Comparison of ENCODE assay signal across 27 mouse cellular contexts in genomic region chr1:162635291-162635931, GRCm38 (mm10). TPM values are rescaled to one million over a fixed set of nuclear protein-coding genes. Genes with fewer than 3 reads are reported as not detected.
DNase-seq lines count a peak whose midpoint lies in the region; TF ChIP-seq lines count a peak whose summit lies in the region.
"Not testable (repeated sequence)": the region's sequence is repeated elsewhere in the genome, so short reads cannot be mapped to it uniquely, and the experiment has no call there.
"Had no signal": no experiment of that assay in that cellular context is flagged by ENCODE, and none has a peak within 500 bp of the region (broad histone marks: within the 10 kb centered on the region; RNA-seq: fewer than 3 reads in every experiment).

No protein-coding gene starts in this region.

- not testable (repeated sequence) for H3K4me3 ChIP-seq in cerebellum, adult 2 months (replicated peaks; ENCODE audit: insufficient read depth, low read depth, low read length)

- H3K4me1 ChIP-seq in cerebellum, adult 2 months (ENCODE audit: control insufficient read depth, insufficient read depth, low read length) = peaks cover 14% of the 10 kb centered on the region

- peak; percentile 9 for DNase-seq in adrenal gland, postnatal 10 days
- peak; percentile 69 to 75 for DNase-seq in cerebellum, adult 2 months
- DNase-seq in cerebellum, postnatal 36 days = peak; percentile 48 to 54
- peak; percentile 82 for DNase-seq in gastrocnemius, postnatal 25 days
- DNase-seq in heart, adult 9 months (ENCODE audit: low spot score in 2 of 2) = peak; percentile 70 to 76
- DNase-seq in heart, postnatal 36 days = peak; percentile 33 to 42
- DNase-seq in lung, postnatal 36 days = peak; percentile 18

- not testable (repeated sequence) for H3K27me3 ChIP-seq in cerebellum, adult 2 months (ENCODE audit: control insufficient read depth, insufficient read depth, low read length)

- WGBS in cerebellum, adult 2 months = 13% methylated on average over 1 of the region's 1 CpGs

- intact Hi-C loops in heart, postnatal 36 days (cut with DNase I) = not testable (repeated sequence)

- TF ChIP-seq POLR2A in cerebellum, adult 2 months (IDR thresholded peaks at IDR 0.05; ENCODE audit: borderline replicate concordance, insufficient read depth, low read length) = not testable (repeated sequence)

- TF ChIP-seq CTCF in cerebellum, adult 2 months (IDR thresholded peaks at IDR 0.05; ENCODE audit: borderline replicate concordance, insufficient read depth, low read depth, low read length) = not testable (repeated sequence)

- H3K27ac ChIP-seq in cerebellum, adult 2 months (ENCODE audit: insufficient read depth, low read length) = not testable (repeated sequence)

RNA-seq across cellular contexts. Expression of gene Myoc, which starts 3.5 kb away (rescaled TPM):
- 1 to 10 TPM in 1 of 2 experiments, under 1 TPM in 1; 0.69 to 1.5 TPM for total RNA-seq in adrenal gland, postnatal 10 days (2021)
- 5.1 and 5.6 TPM in 2 replicates for polyA plus RNA-seq in cerebellum, adult 2 months (2012; rRNA removed)
- total RNA-seq in gastrocnemius, postnatal 25 days (2021) = 10 to 100 TPM in 1 of 2 experiments, 1 to 10 TPM in 1; 9.1 to 20.5 TPM
- 1 to 10 TPM; 2.1 to 2.5 TPM for total RNA-seq in heart, postnatal 36 days (2021)
- total RNA-seq: common myeloid progenitor, adult 5-6 weeks; monocyte, adult 5-6 weeks; neutrophil, adult 5-6 weeks had no signal
- polyA plus RNA-seq: CD4-positive, CD25-positive, alpha-beta regulatory T cell, adult 4 months; forebrain, embryonic 14.5 days; heart, embryonic 15.5 days; hindbrain, embryonic 12.5 days; lung, embryonic 14.5 days; midbrain, embryonic 13.5 days; stomach, embryonic 16.5 days had no signal

RNA-seq across cellular contexts. Expression of gene Myocos, which starts 22.6 kb away (rescaled TPM):
- not detected for total RNA-seq in adrenal gland, postnatal 10 days (2021)
- not detected in 2 replicates for polyA plus RNA-seq in cerebellum, adult 2 months (2012; rRNA removed)
- total RNA-seq in gastrocnemius, postnatal 25 days (2021) = not detected
- not detected for total RNA-seq in heart, postnatal 36 days (2021)
- total RNA-seq: adrenal gland, postnatal 4 days; common myeloid progenitor, adult 5-6 weeks; left cerebral cortex, postnatal 14 days; monocyte, adult 5-6 weeks; neutrophil, adult 5-6 weeks had no signal
- polyA plus RNA-seq: CD4-positive, CD25-positive, alpha-beta regulatory T cell, adult 4 months; embryonic facial prominence, embryonic 15.5 days; forebrain, embryonic 14.5 days; frontal cortex, adult 2 months; gonadal fat pad, adult 2 months; heart, embryonic 15.5 days; hindbrain, embryonic 12.5 days; intestine, postnatal 0 days; kidney, embryonic 16.5 days; limb, embryonic 13.5 days; liver, embryonic 14.5 days; lung, embryonic 14.5 days; midbrain, embryonic 13.5 days; small intestine, adult 2 months; stomach, embryonic 16.5 days had no signal

Comparison
In these comparisons a context has a peak if more than half of its experiments do, and no peak if none do; other contexts are left out.
1. DNase-seq: peak in every context shown above with its lines; median percentile 82 in gastrocnemius, postnatal 25 days; 73 in heart, adult 9 months; 72 in cerebellum, adult 2 months; 51 in cerebellum, postnatal 36 days; 38 in heart, postnatal 36 days; 18 in lung, postnatal 36 days; 9 in adrenal gland, postnatal 10 days.